Mouse (Mus musculus) B cell, adult (primary cell): ENCODE data around the gene Plb1. TPM values are rescaled to one million over a fixed set of nuclear protein-coding genes. Genes with fewer than 3 reads are reported as not detected.

ENCODE experiments used
- total RNA-seq: library from RNA; stranded (reverse); gene quantifications from 4 replicates; pipeline ENCODE4 v1.2.4, GENCODE M21; 2023; ENCODE audit not compliant: inconsistent age

Gene Plb1
- not detected in 4 replicates for total RNA-seq

GRCm38 (mm10) chr5:32232474-32232873, at the start of gene Plb1:
Gene Plb1, plus strand, starts transcription at chr5:32232708.

Other genes with a start within 250 kb of the Plb1 start
- 48.8 to 59.1 TPM (median 49.9 TPM) in 4 replicates for gene Fosl2, start 96.9 kb upstream of the Plb1 start, total RNA-seq
- 198 to 214 TPM (median 206 TPM) in 4 replicates for gene Ppp1cb, start 226.1 kb downstream of the Plb1 start, total RNA-seq